Mouse (Mus musculus) erythroblast, embryonic 14.5 days (primary cell): ENCODE results near the gene Camk2n1.
"Not testable (repeated sequence)": the region's sequence is repeated elsewhere in the genome, so short reads cannot be mapped to it uniquely, and the experiment has no call there.

ENCODE experiments used
- GATA1 ChIP-seq: IDR thresholded peaks from 2 replicates; pipeline ENCODE4 v1.6.1; 2012; ENCODE audit warnings: low read length, inconsistent platforms, mixed read lengths
- TAL1 ChIP-seq: IDR thresholded peaks from 3 replicates; pipeline ENCODE4 v1.6.1; 2012; ENCODE audit warnings: low read length, inconsistent platforms, mixed read lengths

DNA sequence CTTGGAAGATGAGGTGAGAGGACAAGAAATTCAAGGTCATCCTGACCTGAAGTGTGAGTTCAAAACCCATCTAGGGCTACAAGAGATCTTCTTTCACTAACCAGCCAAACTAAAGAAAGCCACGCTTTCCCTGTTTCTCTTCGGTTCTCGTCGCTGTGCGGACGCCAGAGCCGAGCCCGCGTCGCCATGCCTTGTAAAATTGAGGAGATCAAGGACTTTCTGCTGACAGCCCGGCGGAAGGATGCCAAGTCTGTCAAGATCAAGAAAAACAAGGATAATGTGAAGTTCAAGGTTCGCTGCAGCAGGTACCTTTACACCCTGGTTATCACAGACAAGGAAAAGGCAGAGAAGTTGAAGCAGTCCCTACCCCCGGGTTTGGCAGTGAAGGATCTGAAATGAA, 28.5 kb upstream of the Camk2n1 start:
- not testable (repeated sequence) for TF ChIP-seq GATA1, TAL1
